Mouse (Mus musculus): Measurements from ENCODE around the gene Rbm33.

GRCm38 (mm10) chr5:28316722-28317245 lies at the start of gene Rbm33:
- TF ChIP-seq CTCF (conservative IDR thresholded peaks at IDR 0.05; ENCODE audit: insufficient read depth, insufficient read length, low read depth, low read length) (no peak), POLR2A (IDR thresholded peaks at IDR 0.05; ENCODE audit: low read depth, low read length) (peak; percentile 83)
